Mouse (Mus musculus) stomach, embryonic 16.5 days (tissue): ENCODE results near the gene Mcm9. TPM values are rescaled to one million over a fixed set of nuclear protein-coding genes. Genes with fewer than 3 reads are reported as not detected.
A peak's percentile ranks its signal among the peaks of the same experiment; 100 is the strongest.

Experiments used
- ATAC-seq: fragments of 200-750 bp; cut with Nextera tagmentation; 2 replicates; pipeline ENCODE4 v1.8.0; 2017; ENCODE audit warnings: moderate number of reproducible peaks, moderate TSS enrichment; ENCODE audit not compliant: insufficient read depth, low FRiP score
- H3K27ac ChIP-seq: fragments of 300-500 bp; sonication (generic); 2 replicates; pipeline ENCODE4 v1.5.1; 2014; ENCODE audit warnings: low read length
- H3K27me3 ChIP-seq: fragments of 300-500 bp; sonication (generic); 2 replicates; pipeline ENCODE4 v1.6.1; 2014; ENCODE audit warnings: low read length, control low read depth, mixed read lengths; ENCODE audit not compliant: control insufficient read depth, insufficient read depth
- H3K36me3 ChIP-seq: fragments of 300-500 bp; sonication (generic); 2 replicates; pipeline ENCODE4 v1.6.1; 2014; ENCODE audit warnings: low read length; ENCODE audit not compliant: control insufficient read depth, insufficient read depth
- H3K4me1 ChIP-seq: fragments of 300-500 bp; sonication (generic); 2 replicates; pipeline ENCODE4 v1.6.1; 2014; ENCODE audit warnings: low read length, control low read depth, mixed read lengths; ENCODE audit not compliant: control insufficient read depth, insufficient read depth
- H3K4me2 ChIP-seq: fragments of 300-500 bp; sonication (generic); 2 replicates; pipeline ENCODE4 v1.6.1; 2014; ENCODE audit warnings: low read depth, low read length, mixed read lengths
- H3K4me3 ChIP-seq: fragments of 300-500 bp; sonication (generic); replicated peaks from 2 replicates; pipeline ENCODE4 v1.5.1; 2014; ENCODE audit warnings: mild to moderate bottlenecking, low read length
- H3K9ac ChIP-seq: fragments of 300-500 bp; sonication (generic); 2 replicates; pipeline ENCODE4 v1.6.1; 2014; ENCODE audit warnings: low read length
- H3K9me3 ChIP-seq: fragments of 300-500 bp; sonication (generic); replicated peaks from 2 replicates; pipeline ENCODE4 v1.6.1; 2016; ENCODE audit warnings: low read length, control low read depth; ENCODE audit not compliant: control insufficient read depth
- WGBS: fragments of 180-500 bp; shearing (Covaris S2); extraction: QIAGEN DNeasy Blood & Tissue Kit; methylation state at CpG from one replicate; pipeline ENCODE4 v1.1.7; 2014; 5-methylcytosine and 5-hydroxymethylcytosine counted together
- polyA plus RNA-seq: library from polyadenylated mRNA; unstranded; fragments of >200 nt; fragmentation: Nextera tagmentation; extraction: Ambion mirVana; gene quantifications from 2 replicates; pipeline ENCODE4 v1.2.1, GENCODE M21; 2015

Mcm9 gene
- polyA plus RNA-seq, 1 experiment from 2014 or later = 8.7 TPM

DNA sequence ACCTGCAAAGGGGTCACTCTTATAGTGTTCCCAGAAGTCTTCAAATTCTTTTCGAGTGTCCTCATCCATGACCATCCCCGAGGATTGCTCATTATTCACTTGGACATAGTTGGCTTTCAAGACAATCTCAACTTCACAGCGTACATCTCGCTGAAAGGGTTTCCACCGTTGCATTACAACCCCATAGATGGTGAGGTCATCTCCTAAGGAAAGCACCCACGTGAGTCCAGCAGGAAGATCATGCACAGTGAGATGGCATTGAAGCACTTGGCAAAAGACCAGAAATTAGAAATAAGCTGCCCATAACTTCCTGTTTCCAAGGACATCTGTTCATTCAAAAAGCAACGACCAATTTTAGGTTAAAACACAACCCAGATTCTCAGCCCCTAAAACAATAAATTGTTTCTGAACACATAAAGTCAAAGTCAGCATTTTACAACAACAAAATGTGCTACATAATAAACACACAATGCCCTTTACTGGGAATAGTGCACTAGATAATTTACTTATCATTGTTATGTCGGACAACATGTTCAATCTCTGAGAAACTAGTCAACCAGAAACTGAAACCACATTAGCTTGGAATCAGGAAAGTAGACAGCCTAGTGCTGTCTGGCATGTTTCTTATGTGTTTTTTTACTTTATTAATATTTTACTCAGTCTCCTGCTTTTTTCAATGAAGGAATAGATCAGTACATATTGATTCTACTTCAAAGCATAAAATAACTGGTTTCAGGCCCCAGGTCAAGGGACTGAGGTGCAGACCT, 14.2 kb downstream of the Mcm9 start:
- H3K9me3 ChIP-seq = no peaks in the 10 kb centered on the region
- no peak overlapping the region for H3K4me3 ChIP-seq
- no peaks in the 10 kb centered on the region for H3K27me3 ChIP-seq
- H3K4me1 ChIP-seq = no peaks in the 10 kb centered on the region
- H3K4me2 ChIP-seq = no peak overlapping the region
- 0 out of 2 replicates have a peak, but pooled peaks cover 16% of the 10 kb centered on the region for H3K36me3 ChIP-seq
- ATAC-seq = no peak
- H3K9ac ChIP-seq = no peak overlapping the region
- no peak overlapping the region for H3K27ac ChIP-seq
- 79% methylated on average over 8 of the region's 8 CpGs for WGBS

DNA sequence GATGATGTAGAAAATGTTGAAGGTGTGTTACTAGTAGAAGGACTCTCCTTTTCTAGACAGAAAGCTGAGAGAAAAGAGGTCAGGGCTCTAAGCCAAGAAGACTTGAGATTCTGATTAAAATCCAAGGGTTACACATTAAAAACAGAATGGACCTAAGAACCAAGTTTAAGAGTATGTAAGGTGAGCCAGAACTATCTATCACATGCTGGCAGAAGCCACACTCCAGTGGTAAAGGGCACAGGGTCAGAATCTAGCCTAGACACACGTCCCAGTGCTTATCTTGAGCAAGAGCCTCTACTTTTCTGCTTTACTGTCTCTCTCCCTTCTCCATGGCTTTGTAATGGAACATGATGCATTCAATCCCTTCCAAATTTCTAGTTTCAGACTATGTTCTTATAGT, 16.3 kb downstream of the Mcm9 start:
- no peak for ATAC-seq
- Histone ChIP-seq H3K27ac (no peak overlapping the region), H3K36me3 (peaks cover 20% of the 10 kb centered on the region; the same call in 1 of the 2 replicates)

DNA sequence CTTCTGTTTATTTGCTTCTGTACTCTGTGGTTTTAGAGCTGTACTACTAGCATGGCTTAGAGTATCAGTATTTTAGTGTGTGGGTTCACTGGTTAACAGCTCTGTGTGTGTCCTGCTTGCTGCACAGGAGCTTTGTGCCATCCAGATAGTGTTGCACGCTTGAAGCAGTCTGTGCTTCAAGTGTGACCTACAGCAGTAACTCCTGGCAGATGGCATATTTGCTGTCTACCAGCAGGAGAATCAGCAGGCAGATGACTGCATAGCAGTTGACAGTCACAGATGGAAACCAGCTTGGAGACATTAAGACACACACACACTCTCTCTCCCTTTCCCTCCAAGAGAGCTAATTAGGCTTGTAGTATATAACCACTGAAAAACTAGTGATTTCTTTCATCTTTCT, 18.1 kb downstream of the Mcm9 start:
- H3K4me3 ChIP-seq = no peak overlapping the region
- H3K4me2 ChIP-seq = no peak overlapping the region
- H3K36me3 ChIP-seq = peaks cover 23% of the 10 kb centered on the region; the same call in 1 of the 2 replicates
- ATAC-seq = no peak
- no peaks in the 10 kb centered on the region for H3K9me3 ChIP-seq
- no peaks in the 10 kb centered on the region for H3K4me1 ChIP-seq
- WGBS = 81% methylated on average over 1 of the region's 1 CpGs
- no peak overlapping the region for H3K27ac ChIP-seq
- H3K27me3 ChIP-seq = no peaks in the 10 kb centered on the region
- H3K9ac ChIP-seq = no peak overlapping the region

More for the DNA sequence above, 16.3 kb downstream of the Mcm9 start:
- Histone ChIP-seq H3K9ac (no peak overlapping the region), H3K9me3 (no peaks in the 10 kb centered on the region), H3K4me1 (no peaks in the 10 kb centered on the region), H3K27me3 (no peaks in the 10 kb centered on the region), H3K4me2 (no peak overlapping the region), H3K4me3 (no peak overlapping the region)
- WGBS = 68% methylated on average over 1 of the region's 1 CpGs

DNA sequence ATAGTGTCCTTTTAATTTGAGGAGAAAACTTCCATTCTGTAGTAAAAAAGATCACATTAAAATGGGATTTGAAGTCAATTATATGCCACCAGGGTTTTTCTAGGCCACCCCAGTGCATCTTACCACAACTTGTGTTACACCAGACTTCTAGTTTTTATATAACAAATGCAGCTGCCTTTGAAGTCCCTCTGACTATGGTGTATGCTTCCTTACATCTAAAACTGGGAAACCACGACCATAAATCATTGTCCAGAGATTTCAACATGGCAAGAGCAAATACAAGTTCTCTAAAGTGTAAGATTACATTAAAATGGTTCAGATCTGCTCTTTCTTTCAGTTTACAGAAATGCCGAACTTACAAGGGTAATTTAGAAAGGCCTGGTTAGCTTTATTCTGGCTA, 22.0 kb downstream of the Mcm9 start:
- Histone ChIP-seq H3K4me2 (no peak overlapping the region), H3K9me3 (no peaks in the 10 kb centered on the region), H3K27ac (no peak overlapping the region), H3K4me3 (no peak overlapping the region), H3K9ac (no peak overlapping the region), H3K36me3 (peaks cover 18% of the 10 kb centered on the region; the same call in 1 of the 2 replicates), H3K4me1 (no peaks in the 10 kb centered on the region), H3K27me3 (no peaks in the 10 kb centered on the region)
- ATAC-seq = no peak
- 36% methylated on average over 2 of the region's 2 CpGs for WGBS

DNA sequence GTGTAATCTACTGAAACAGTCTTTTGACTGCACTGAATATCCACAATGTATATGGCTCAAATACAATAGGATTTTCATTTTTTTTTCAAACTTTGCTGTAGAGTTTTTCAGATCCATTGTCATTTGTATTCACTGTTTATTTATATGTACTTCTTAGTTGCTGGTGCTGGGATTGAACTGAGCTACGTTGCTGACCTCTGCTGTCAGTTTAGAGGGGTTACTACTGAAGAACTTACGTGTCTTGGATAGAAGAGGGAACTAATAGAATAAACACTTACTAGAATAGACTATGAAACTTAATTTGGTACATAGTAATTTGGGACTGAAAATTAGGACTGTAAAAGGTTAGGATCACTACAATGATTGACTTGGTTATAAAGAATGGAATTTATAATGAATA, 24.9 kb downstream of the Mcm9 start:
- peaks cover 10% of the 10 kb centered on the region; the same call in 1 of the 2 replicates for H3K36me3 ChIP-seq
- WGBS = 72% methylated on average over 2 of the region's 2 CpGs
- no peaks in the 10 kb centered on the region for H3K9me3 ChIP-seq

DNA sequence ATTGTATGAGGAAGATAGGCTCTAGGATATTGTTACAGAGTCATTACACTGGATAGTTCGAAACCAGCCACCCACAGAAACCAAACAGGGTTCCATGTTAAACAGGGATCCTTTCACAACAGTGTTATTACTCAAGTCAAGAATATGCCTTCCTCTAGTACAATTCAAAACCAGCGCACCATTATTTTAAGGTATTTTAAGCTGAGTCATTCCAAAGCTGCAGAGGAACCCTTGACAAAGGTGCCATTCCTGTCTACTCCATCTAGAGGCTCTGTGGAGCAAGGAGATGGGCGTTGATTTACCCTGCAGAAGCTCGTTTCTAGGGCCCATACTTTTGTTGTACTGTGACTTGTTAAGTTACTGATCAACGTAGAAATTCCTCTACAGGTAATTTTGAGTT, 31.4 kb downstream of the Mcm9 start:
- H3K36me3 ChIP-seq = no peaks in the 10 kb centered on the region
- WGBS = 47% methylated on average over 5 of the region's 5 CpGs
- no peaks in the 10 kb centered on the region for H3K9me3 ChIP-seq
- H3K9ac ChIP-seq = no peak overlapping the region
- no peak overlapping the region for H3K27ac ChIP-seq
- H3K4me3 ChIP-seq = peak overlapping the region; percentile 1; the same call in 1 of the 2 replicates
- ATAC-seq = no peak
- peak overlapping the region; percentile 42 for H3K4me2 ChIP-seq
- no peaks in the 10 kb centered on the region for H3K27me3 ChIP-seq
- peaks cover 16% of the 10 kb centered on the region for H3K4me1 ChIP-seq

More for the DNA sequence above, 24.9 kb downstream of the Mcm9 start:
- Histone ChIP-seq H3K27ac (no peak overlapping the region), H3K4me1 (no peaks in the 10 kb centered on the region), H3K4me3 (no peak overlapping the region), H3K9ac (no peak overlapping the region), H3K27me3 (no peaks in the 10 kb centered on the region), H3K4me2 (no peak overlapping the region)
- no peak for ATAC-seq

DNA sequence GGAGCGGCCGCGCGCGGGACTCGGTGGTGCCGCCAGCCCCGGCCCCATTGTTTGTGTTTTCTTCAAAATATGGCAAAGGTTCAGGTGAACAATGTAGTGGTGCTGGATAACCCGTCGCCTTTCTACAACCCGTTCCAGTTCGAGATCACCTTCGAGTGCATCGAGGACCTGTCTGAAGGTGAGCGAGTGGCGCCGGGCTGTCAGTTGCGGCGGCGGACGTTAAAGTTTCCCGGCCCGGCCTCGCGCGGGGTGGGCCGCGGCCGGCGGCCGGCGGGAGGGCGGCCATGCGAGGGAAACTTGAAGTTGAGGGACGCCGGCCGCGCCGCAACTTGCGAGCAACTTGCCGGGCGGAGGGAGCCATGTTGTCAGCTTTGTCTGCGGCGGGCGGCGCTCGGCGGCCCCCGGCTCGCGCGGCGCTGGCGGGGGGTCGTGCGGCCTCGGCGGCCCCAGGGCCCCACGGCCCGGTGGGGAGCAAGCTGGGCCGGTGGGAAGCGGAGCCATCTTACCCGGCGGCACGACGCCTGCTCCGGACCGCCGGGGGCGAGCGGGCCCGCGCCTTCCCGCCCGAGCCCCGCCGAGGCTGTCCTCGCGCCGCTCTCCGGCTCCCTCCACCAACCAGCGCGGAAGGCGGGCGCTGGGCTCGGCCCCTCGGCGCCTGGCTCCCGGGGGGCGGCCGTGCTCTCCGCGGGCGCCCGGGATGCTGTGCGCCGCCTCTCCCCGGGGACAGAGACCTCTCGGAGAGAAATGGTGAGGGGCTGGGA, 32.9 kb downstream of the Mcm9 start:
- Histone ChIP-seq H3K9ac (peak overlapping the region; percentile 96), H3K9me3 (no peaks in the 10 kb centered on the region), H3K4me2 (peak overlapping the region; percentile 53), H3K4me3 (peak overlapping the region; percentile 79), H3K27me3 (no peaks in the 10 kb centered on the region), H3K36me3 (no peaks in the 10 kb centered on the region), H3K27ac (peak overlapping the region; percentile 99), H3K4me1 (peaks cover 16% of the 10 kb centered on the region)
- peak; percentile 19; the same call in 1 of the 2 replicates for ATAC-seq
- WGBS = under 1% methylated on average over 97 of the region's 99 CpGs

DNA sequence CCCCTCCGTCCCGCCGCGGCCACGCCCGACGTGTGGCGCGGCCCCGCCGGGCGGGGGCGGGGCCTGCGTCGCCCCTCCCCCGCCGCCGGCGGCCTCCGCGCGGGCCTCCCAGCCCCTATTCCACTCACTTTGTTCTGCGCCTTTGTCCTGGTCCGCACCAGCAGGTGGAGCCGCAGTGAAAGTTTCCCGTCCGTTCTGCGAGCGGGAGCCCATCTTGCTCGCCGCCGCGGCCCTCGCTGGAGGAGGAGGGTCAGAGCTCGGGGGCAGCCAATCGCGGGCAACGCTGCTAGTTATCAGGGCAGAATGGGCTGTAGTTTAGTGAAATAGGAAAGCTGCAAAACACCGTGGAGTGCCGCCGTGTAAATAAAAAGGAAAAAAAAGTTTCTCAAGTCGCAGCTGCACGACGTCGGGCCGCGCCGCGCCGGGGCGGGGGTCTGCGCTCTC, 33.5 kb downstream of the Mcm9 start, which contains the start of gene Asf1a:
Asf1a (plus strand) TSS at position 81 of the 444 bp plus-strand sequence.
- peak within 1 kb of the TSS; percentile 96 for H3K9ac ChIP-seq
- under 1% methylated on average over 39 of the region's 52 CpGs for WGBS
- H3K4me1 ChIP-seq = peaks cover 16% of the 10 kb centered on the region
- H3K27me3 ChIP-seq = no peaks in the 10 kb centered on the region
- ATAC-seq = peak; percentile 97
- H3K27ac ChIP-seq = peak within 1 kb of the TSS; percentile 99
- peak within 1 kb of the TSS; percentile 79 for H3K4me3 ChIP-seq
- no peaks in the 10 kb centered on the region for H3K36me3 ChIP-seq
- H3K4me2 ChIP-seq = peak within 1 kb of the TSS; percentile 57
- no peaks in the 10 kb centered on the region for H3K9me3 ChIP-seq
